Mouse (Mus musculus) common myeloid progenitor, adult 5-6 weeks (primary cell): ENCODE data around the gene Krt24. TPM values are rescaled to one million over a fixed set of nuclear protein-coding genes. Genes with fewer than 3 reads are reported as not detected.
"Not testable (repeated sequence)": the region's sequence is repeated elsewhere in the genome, so short reads cannot be mapped to it uniquely, and the experiment has no call there.

Experiments used
- ATAC-seq: replicated peaks from 2 replicates; pipeline ENCODE4 v1.8.0; 2016; ENCODE audit warnings: low read depth, mild to moderate bottlenecking, moderate TSS enrichment, inconsistent platforms; ENCODE audit not compliant: poor library complexity, severe bottlenecking
- total RNA-seq: library from RNA; stranded (forward); fragments of 200-1000, 187-1606 nt; gene quantifications from 2 replicates; pipeline ENCODE4 v1.2.3, GENCODE M21; 2017

Krt24 gene
- total RNA-seq, 1 experiment from 2014 or later, result not detected

- no peak for ATAC-seq
Measured at GRCm38 (mm10) chr11:99255316-99255715, 29.7 kb downstream of the Krt24 start.

- ATAC-seq, result no peak
Measured at GRCm38 (mm10) chr11:99253893-99254292, 31.2 kb downstream of the Krt24 start.

- no peak for ATAC-seq
Measured at GRCm38 (mm10) chr11:99252671-99253070, 32.4 kb downstream of the Krt24 start.

GRCm38 (mm10) chr11:99250666-99251065 is 34.4 kb downstream of the Krt24 start:
- ATAC-seq, result no peak

GRCm38 (mm10) chr11:99250241-99250640 is 34.8 kb downstream of the Krt24 start:
- no peak for ATAC-seq

GRCm38 (mm10) chr11:99249115-99249514 is 35.9 kb downstream of the Krt24 start:
- ATAC-seq, result 0 out of 2 replicates have a peak, but pooled peaks have one; percentile 39

- ATAC-seq, result no peak
Measured at GRCm38 (mm10) chr11:99247916-99248315, 37.1 kb downstream of the Krt24 start.

- ATAC-seq, result not testable (repeated sequence)
Measured at GRCm38 (mm10) chr11:99244519-99244918, 40.5 kb downstream of the Krt24 start.

- no peak for ATAC-seq
Measured at GRCm38 (mm10) chr11:99243820-99244374, 41.2 kb downstream of the Krt24 start, which contains the start of gene Krt222. Gene Krt222, minus strand, starts transcription at chr11:99244085.

GRCm38 (mm10) chr11:99243200-99243819 is 41.8 kb downstream of the Krt24 start:
- ATAC-seq, result no peak

- no peak for ATAC-seq
Measured at GRCm38 (mm10) chr11:99242056-99242455, 43.0 kb downstream of the Krt24 start.

- ATAC-seq, result peak; percentile 72
Measured at GRCm38 (mm10) chr11:99238468-99238867, 46.6 kb downstream of the Krt24 start.

- 0 out of 2 replicates have a peak, but pooled peaks have one; percentile 12 for ATAC-seq
Measured at GRCm38 (mm10) chr11:99231049-99231816, 53.8 kb downstream of the Krt24 start.

GRCm38 (mm10) chr11:99230261-99231048 is 54.6 kb downstream of the Krt24 start, which contains the start of gene Smarce1:
Gene Smarce1, minus strand, starts transcription at chr11:99231017.
- peak; percentile 76 for ATAC-seq

Other genes starting within 250 kb of the Krt24 start
- gene Igfbp4, start 244.0 kb downstream of the Krt24 start, total RNA-seq, result 177 and 183 TPM in 2 replicates
- 0.68 and 1.0 TPM in 2 replicates for gene Tns4, start 196.0 kb downstream of the Krt24 start, total RNA-seq
- gene Ccr7, start 130.2 kb downstream of the Krt24 start, total RNA-seq, result not detected in 2 replicates
- 222 and 341 TPM in 2 replicates for gene Smarce1, start 54.2 kb downstream of the Krt24 start, total RNA-seq
- gene Krt222, start 41.2 kb downstream of the Krt24 start, total RNA-seq, result not detected in 2 replicates
- not detected in 2 replicates for gene Krt25, start 37.7 kb upstream of the Krt24 start, total RNA-seq
- not detected in 2 replicates for gene Krt26, start 52.7 kb upstream of the Krt24 start, total RNA-seq
- not detected in 2 replicates for gene Krt27, start 65.8 kb upstream of the Krt24 start, total RNA-seq
- gene Krt28, start 89.6 kb upstream of the Krt24 start, total RNA-seq, result not detected in 2 replicates
- gene Krt10, start 104.1 kb upstream of the Krt24 start, total RNA-seq, result 0.50 TPM in 1 of 2 replicates, not detected in the other
- gene Krt12, start 137.0 kb upstream of the Krt24 start, total RNA-seq, result not detected in 2 replicates
- gene Krt20, start 152.9 kb upstream of the Krt24 start, total RNA-seq, result not detected in 2 replicates
- not detected in 2 replicates for gene Krt23, start 207.9 kb upstream of the Krt24 start, total RNA-seq
- not detected in 2 replicates for gene Krt39, start 236.1 kb upstream of the Krt24 start, total RNA-seq